Mouse (Mus musculus) thymus, adult 2 months (tissue): Measurements from ENCODE around the gene Dusp1. TPM values are rescaled to one million over a fixed set of nuclear protein-coding genes. Genes with fewer than 3 reads are reported as not detected.
A peak's percentile ranks its signal among the peaks of the same experiment; 100 is the strongest.

Experiments used
- DNase-seq: peaks from one replicate; pipeline ENCODE4 v3.0.0; 2021
- H3K27ac ChIP-seq: fragments of 200-500 bp; 2 replicates; pipeline ENCODE4 v1.5.1; 2012; ENCODE audit warnings: low read length, control low read depth; ENCODE audit not compliant: control insufficient read depth, insufficient read depth
- H3K27me3 ChIP-seq: fragments of 200-500 bp; 2 replicates; pipeline ENCODE4 v1.6.1; 2012; ENCODE audit warnings: mild to moderate bottlenecking, low read length, moderate library complexity, mixed read lengths; ENCODE audit not compliant: control insufficient read depth, insufficient read depth
- H3K36me3 ChIP-seq: fragments of 200-500 bp; 2 replicates; pipeline ENCODE4 v1.6.1; 2012; ENCODE audit warnings: mild to moderate bottlenecking, low read length, moderate library complexity; ENCODE audit not compliant: control insufficient read depth, insufficient read depth
- H3K4me1 ChIP-seq: fragments of 200-500 bp; replicated peaks from 2 replicates; pipeline ENCODE4 v1.6.1; 2012; ENCODE audit warnings: low read length; ENCODE audit not compliant: control insufficient read depth, insufficient read depth
- H3K4me3 ChIP-seq: fragments of 200-500 bp; 2 replicates; pipeline ENCODE4 v1.5.1; 2012; ENCODE audit warnings: mild to moderate bottlenecking, low read length, control low read depth, moderate library complexity; ENCODE audit not compliant: control insufficient read depth, insufficient read depth
- CTCF ChIP-seq: fragments of 200-500 bp; IDR thresholded peaks from 2 replicates; pipeline ENCODE4 v1.5.1; 2012; ENCODE audit warnings: mild to moderate bottlenecking, control low read depth, low read length, moderate library complexity, borderline replicate concordance; ENCODE audit not compliant: control insufficient read depth, poor library complexity, insufficient read depth; ENCODE audit errors: extremely low read depth
- POLR2A ChIP-seq: fragments of 200-500 bp; IDR thresholded peaks from 2 replicates; pipeline ENCODE4 v1.6.1; 2012; ENCODE audit warnings: mild to moderate bottlenecking, low read length, control low read depth, moderate library complexity; ENCODE audit not compliant: control insufficient read depth, poor library complexity, insufficient read depth; ENCODE audit errors: extremely low read depth
- WGBS: fragments of 180-500 bp; shearing (Covaris S2); methylation state at CpG from one replicate; pipeline ENCODE4 v1.1.7; 2018; 5-methylcytosine and 5-hydroxymethylcytosine counted together
- polyA plus RNA-seq: library from polyadenylated mRNA; depleted of rRNA; stranded (reverse); fragments of >200 nt; gene quantifications from 2 replicates; pipeline ENCODE4 v1.2.3, GENCODE M21; 2012

Dusp1 gene
- polyA plus RNA-seq, 1 experiment = 59.3 TPM

DNA sequence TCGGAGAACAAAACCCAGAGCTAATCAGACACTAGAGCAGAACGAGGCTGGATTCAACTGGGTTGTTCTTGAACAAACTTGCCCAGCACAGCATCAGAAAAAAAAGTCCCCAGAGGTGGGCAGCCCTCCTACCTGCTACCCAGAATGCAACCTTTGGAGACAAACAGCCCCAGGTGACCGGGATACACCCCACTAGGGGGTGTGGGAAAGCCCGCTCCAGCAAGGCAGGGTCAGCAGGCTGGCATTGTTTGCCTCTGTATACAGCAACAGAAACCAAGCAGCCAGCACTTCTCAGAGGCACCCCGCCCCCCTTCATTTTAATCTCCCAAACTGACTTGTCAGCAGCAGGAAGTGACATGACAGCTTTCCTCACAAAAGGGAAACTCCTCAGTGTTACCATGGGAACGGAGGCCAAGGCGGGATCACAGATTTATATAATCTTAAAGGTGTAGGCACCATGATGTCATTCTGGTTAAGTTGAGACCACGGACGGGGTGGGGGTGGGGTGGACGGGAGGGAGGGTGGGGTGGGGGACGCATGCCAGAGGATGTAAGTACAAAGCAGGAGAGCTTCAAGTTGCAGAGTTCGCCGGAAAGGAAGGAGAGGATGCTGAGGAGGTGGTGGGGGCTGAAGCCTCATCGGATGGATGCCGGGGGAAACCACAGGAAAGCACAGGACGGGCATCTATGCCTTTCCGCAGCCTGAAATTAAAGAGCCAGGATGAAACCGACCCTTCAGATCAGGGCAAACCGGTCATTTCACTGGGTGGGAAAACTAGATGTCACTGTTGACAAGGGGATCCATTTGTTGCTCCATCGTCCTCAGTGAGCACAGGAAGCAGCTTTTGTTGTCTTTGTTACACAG is 58.9 kb downstream of the Dusp1 start:
- Histone ChIP-seq H3K27me3 (no peaks in the 10 kb centered on the region), H3K27ac (peak overlapping the region; percentile 65), H3K4me3 (peak overlapping the region; percentile 10; the same call in 1 of the 2 replicates), H3K36me3 (no peaks in the 10 kb centered on the region), H3K4me1 (peaks cover 36% of the 10 kb centered on the region)
- peak; percentile 69 for DNase-seq
- no peak for TF ChIP-seq POLR2A
- no peak for TF ChIP-seq CTCF
- 3% methylated on average over 20 of the region's 20 CpGs for WGBS

DNA sequence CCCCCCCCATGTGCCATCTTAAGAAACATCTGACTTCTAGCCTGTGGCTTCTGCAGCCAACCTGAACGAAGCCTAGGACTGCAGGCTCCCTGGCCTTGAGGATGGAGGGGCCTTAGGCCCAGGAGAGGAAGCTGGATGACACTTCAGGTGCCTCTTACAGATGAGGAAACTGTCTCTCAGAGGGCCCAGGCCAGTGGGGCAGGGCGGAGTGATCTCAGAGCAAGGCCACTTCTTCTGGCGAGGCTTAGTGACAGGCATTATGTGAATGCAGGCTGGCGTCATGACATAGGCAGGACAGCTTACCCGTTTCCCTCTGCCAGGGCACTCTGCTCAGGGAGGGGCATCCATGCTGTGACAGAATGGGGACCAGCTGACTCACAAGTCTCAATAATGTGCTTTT is 60.1 kb downstream of the Dusp1 start:
- WGBS = 94% methylated on average over 5 of the region's 5 CpGs
- DNase-seq = no peak
- peaks cover 33% of the 10 kb centered on the region for H3K4me1 ChIP-seq
- no peak overlapping the region for H3K27ac ChIP-seq
- no peaks in the 10 kb centered on the region for H3K36me3 ChIP-seq
- TF ChIP-seq POLR2A (no peak), CTCF (no peak)
- H3K4me3 ChIP-seq = no peak overlapping the region
- H3K27me3 ChIP-seq = no peaks in the 10 kb centered on the region

DNA sequence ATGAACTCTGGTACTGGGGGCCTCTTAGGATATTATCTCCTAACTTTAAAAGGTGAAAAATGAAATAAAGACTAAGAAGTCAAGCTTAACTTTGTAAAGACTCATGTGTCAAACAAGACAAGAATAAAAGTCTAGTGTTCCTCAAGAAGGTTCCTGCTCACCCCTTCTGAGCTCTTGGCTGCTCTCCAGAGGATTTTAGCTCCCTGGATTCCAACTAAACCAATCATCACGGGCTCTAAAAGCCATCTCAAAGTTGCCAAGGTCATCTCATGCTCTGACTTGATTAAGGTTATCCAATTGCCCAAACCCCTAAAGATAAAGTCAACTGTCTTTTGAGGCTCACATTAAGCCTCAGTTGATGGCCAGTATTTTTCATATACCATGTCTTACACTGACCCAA is 63.3 kb downstream of the Dusp1 start:
- 77% methylated on average over 1 of the region's 1 CpGs for WGBS

DNA sequence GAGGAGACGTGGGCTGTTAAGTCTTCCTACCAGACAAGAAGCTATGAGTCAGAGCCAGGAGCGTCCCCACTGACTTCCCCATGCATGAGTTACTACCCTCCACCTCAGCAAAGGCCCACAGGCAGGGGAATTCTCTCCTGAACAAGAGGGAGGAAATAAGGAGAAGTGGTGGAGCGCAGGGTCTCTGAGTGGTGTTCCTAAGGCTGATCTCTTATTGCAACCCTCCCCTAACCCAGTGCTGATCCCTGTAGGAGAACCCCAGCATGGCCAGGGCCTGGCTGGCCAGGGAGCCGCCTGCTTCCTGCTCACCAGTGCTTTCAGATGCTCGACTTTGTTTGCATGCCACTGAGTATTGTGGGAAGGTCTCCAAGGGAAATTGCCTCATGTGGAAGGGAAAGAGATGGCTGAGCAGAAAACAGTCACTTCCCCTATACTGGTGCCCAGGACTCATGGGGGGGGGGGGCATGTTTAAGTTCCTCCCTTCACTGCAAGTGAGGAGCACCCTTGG is 64.5 kb downstream of the Dusp1 start:
- peaks cover 6% of the 10 kb centered on the region for H3K4me1 ChIP-seq
- H3K36me3 ChIP-seq = no peaks in the 10 kb centered on the region
- no peak overlapping the region; the same call in 1 of the 2 replicates for H3K27ac ChIP-seq
- H3K27me3 ChIP-seq = no peaks in the 10 kb centered on the region
- TF ChIP-seq POLR2A (no peak), CTCF (no peak)
- WGBS = 64% methylated on average over 5 of the region's 5 CpGs
- DNase-seq = no peak
- no peak overlapping the region for H3K4me3 ChIP-seq

More for the DNA sequence above, 63.3 kb downstream of the Dusp1 start:
- Histone ChIP-seq H3K4me1 (peaks cover 14% of the 10 kb centered on the region), H3K4me3 (no peak overlapping the region), H3K36me3 (no peaks in the 10 kb centered on the region), H3K27me3 (no peaks in the 10 kb centered on the region), H3K27ac (no peak overlapping the region)
- no peak for DNase-seq
- TF ChIP-seq POLR2A (no peak), CTCF (no peak)

DNA sequence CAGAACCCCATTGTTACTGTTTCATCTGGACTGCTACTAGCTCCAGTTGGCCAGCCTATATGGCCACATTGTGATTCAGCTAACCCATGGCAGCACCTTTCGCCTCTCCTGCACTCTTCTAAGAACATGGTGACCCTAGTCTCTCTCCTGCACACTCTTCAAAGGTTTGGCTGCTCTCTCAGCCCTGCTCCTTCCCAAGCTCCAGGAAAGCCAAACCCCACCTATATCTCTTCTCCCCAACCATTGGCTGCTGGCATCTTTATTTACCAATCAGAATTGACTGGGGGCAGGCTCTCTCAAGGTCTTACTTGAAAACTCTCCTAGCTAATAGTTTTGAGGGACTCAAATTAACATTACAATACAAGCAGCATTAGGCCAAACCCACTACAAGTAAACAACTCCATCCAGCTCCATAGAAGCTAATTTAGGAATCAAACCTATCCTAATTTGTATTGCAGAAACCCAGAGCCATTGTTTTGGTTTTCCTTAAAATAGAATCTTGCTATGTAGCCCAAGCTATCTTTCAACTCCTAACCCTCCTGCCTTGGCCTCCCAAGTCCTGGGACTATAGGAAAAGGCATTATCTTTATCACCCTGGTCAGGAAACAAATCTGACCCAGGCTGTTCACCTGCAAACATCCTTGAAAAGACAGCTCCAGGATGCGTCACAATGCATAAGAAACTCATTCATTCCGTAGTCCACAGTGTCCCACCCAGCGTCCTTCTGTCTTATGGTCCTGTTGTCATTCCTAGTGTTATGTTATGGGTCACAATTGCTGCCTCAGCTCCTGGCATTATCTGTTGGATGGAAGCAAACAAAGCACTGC is 67.1 kb downstream of the Dusp1 start:
- no peak overlapping the region for H3K27ac ChIP-seq
- H3K4me1 ChIP-seq = peaks cover 3% of the 10 kb centered on the region; the same call in 1 of the 2 replicates
- DNase-seq = no peak
- no peaks in the 10 kb centered on the region for H3K36me3 ChIP-seq
- 98% methylated on average over 4 of the region's 4 CpGs for WGBS
- TF ChIP-seq POLR2A = no peak
- no peak for TF ChIP-seq CTCF
- no peaks in the 10 kb centered on the region for H3K27me3 ChIP-seq
- H3K4me3 ChIP-seq = no peak overlapping the region

DNA sequence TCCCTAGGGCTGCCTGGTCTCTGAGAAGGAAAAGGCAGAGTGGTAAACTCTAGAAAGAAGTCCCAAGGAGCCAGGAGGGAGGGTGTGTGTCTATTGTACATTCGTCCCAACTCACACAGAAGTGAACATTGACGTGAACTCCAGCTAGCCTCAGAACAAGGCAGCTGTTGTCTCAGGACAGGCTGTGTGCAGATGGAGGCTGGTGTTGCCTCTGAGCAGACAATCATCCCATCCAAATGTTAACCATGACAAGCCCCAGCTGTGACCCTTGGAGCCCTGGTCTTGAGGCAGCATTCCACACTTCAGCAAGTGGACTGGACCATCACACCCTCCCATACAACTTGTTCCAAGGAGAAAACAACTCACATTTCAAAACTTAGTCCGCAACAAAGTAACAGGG is 69.7 kb downstream of the Dusp1 start:
- WGBS = over 99% methylated on average over 3 of the region's 3 CpGs
- TF ChIP-seq POLR2A = no peak
- no peak overlapping the region for H3K4me3 ChIP-seq
- H3K36me3 ChIP-seq = no peaks in the 10 kb centered on the region
- H3K4me1 ChIP-seq = no peaks in the 10 kb centered on the region
- no peak overlapping the region for H3K27ac ChIP-seq
- no peak for DNase-seq
- no peaks in the 10 kb centered on the region for H3K27me3 ChIP-seq
